Mouse (Mus musculus) liver, postnatal 0 days (tissue): ENCODE data around the gene Sbk3.

ENCODE experiments used
- CTCF ChIP-seq: sonication (generic); IDR thresholded peaks from 2 replicates; pipeline ENCODE4 v1.5.1; 2016; ENCODE audit warnings: antibody characterized with exemption, low read depth
- EP300 ChIP-seq: IDR thresholded peaks from 2 replicates; pipeline ENCODE4 v1.6.1; 2016; ENCODE audit warnings: antibody characterized with exemption, low read depth, mild to moderate bottlenecking

- TF ChIP-seq CTCF (no peak), EP300 (no peak)
Measured at GRCm38 (mm10) chr7:4996934-4997333, 26.0 kb upstream of the Sbk3 start.
